Mouse (Mus musculus) effector memory CD4-positive, alpha-beta T cell, adult 5 months (primary cell): ENCODE data around the gene Olfr1432. TPM values are rescaled to one million over a fixed set of nuclear protein-coding genes. Genes with fewer than 3 reads are reported as not detected.

Experiments used
- polyA plus RNA-seq: library from polyadenylated mRNA; unstranded; fragments of 100-300 nt; shearing (Covaris generic); gene quantifications from one replicate; pipeline ENCODE4 v1.2.1, GENCODE M21; 2017

Gene Olfr1432
- not detected for polyA plus RNA-seq

GRCm38 (mm10) chr19:12232496-12232895 is at the start of gene Olfr1432:
Olfr1432 (minus strand) TSS chr19:12232596.

GRCm38 (mm10) chr19:12279554-12279953 is 47.2 kb upstream of the Olfr1432 start, which contains the start of gene Olfr1434:
Olfr1434 (plus strand) TSS chr19:12279854.

GRCm38 (mm10) chr19:12260732-12261131 is 28.3 kb upstream of the Olfr1432 start, which contains the start of gene Olfr235:
Olfr235 (plus strand) TSS chr19:12261032.

GRCm38 (mm10) chr19:12241559-12241958 is 9.2 kb upstream of the Olfr1432 start, which contains the start of gene Olfr262:
Olfr262 (minus strand) TSS chr19:12241659.

GRCm38 (mm10) chr19:12200334-12200733 is 32.1 kb downstream of the Olfr1432 start, which contains the start of gene Olfr1431:
Olfr1431 (plus strand) TSS chr19:12200634.

Other genes with a start within 250 kb of the Olfr1432 start
- gene Olfr1423, start 191.3 kb downstream of the Olfr1432 start, polyA plus RNA-seq = 0.09 TPM
- 0.21 TPM for gene Olfr1424, start 169.9 kb downstream of the Olfr1432 start, polyA plus RNA-seq
- gene Olfr1425, start 154.9 kb downstream of the Olfr1432 start, polyA plus RNA-seq = not detected
- not detected for gene Olfr1426, start 140.6 kb downstream of the Olfr1432 start, polyA plus RNA-seq
- not detected for gene Olfr1427, start 129.3 kb downstream of the Olfr1432 start, polyA plus RNA-seq
- not detected for gene Olfr1428, start 116.7 kb downstream of the Olfr1432 start, polyA plus RNA-seq
- not detected for gene Olfr76, start 109.4 kb downstream of the Olfr1432 start, polyA plus RNA-seq
- 0.14 TPM for gene Olfr1555-ps1, start 62.5 kb downstream of the Olfr1432 start, polyA plus RNA-seq
- not detected for gene Olfr1431, start 32.0 kb downstream of the Olfr1432 start, polyA plus RNA-seq
- not detected for gene Olfr262, start 9.1 kb upstream of the Olfr1432 start, polyA plus RNA-seq
- not detected for gene Olfr235, start 28.4 kb upstream of the Olfr1432 start, polyA plus RNA-seq
- not detected for gene Olfr1434, start 47.3 kb upstream of the Olfr1432 start, polyA plus RNA-seq
- gene Olfr1436, start 66.5 kb upstream of the Olfr1432 start, polyA plus RNA-seq = not detected
- not detected for gene Olfr1437, start 92.5 kb upstream of the Olfr1432 start, polyA plus RNA-seq
- not detected for gene Olfr1438-ps1, start 103.3 kb upstream of the Olfr1432 start, polyA plus RNA-seq
- gene Olfr1440, start 154.7 kb upstream of the Olfr1432 start, polyA plus RNA-seq = not detected
- not detected for gene Olfr1441, start 184.8 kb upstream of the Olfr1432 start, polyA plus RNA-seq
- 0.09 TPM for gene Pfpl, start 195.3 kb upstream of the Olfr1432 start, polyA plus RNA-seq
- gene Mpeg1, start 228.2 kb upstream of the Olfr1432 start, polyA plus RNA-seq = 0.29 TPM